Mouse (Mus musculus): ENCODE measurements at regions not wholly inside any gene's neighbourhood (a gene's known extent, or its start where the extent isn't known, plus 50 kb on each side); places are given as distances from the start of the nearest gene placed in this dataset.

DNA sequence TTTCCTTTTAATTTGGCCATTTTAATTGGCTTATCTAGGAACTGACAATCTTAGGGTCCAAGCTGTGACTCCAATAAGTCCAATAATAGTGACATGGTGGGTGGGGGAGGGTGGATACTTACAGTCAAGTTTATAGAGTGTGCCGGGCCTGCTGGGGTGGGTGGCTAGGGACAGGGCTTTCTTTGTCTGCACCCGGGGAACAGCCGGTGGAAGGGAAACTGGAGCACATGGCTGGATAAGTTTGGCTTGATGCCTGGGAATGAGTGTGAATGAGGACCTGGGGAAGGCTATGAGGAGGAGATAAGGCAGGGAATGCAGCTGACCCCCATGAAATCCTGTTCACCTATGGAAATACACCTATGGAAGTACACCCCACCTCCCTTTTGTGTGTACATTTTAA is 81.7 kb upstream of the Cers4 start:
- no peak for DNase-seq (ENCODE audit: low spot score)

DNA sequence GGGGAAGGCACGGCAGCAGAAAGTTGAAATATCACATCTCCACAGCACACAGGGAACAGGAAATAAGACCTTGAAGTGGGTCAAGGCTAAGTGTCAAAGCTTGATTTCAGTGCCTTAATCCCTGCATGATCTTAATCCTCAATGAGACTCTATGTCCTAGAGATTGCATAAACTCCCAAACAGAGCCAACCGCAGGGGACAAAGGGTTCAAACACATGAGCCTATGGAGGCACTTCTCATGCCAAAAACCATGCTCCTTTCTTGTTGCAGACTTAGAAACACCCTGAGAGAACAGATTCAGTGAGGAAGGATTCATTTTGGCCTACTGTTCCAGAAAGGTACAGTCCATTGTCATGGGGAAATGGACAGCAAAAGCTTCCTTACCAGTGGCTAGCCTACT is 81.0 kb upstream of the Cers4 start:
- DNase-seq (ENCODE audit: low spot score) = no peak

DNA sequence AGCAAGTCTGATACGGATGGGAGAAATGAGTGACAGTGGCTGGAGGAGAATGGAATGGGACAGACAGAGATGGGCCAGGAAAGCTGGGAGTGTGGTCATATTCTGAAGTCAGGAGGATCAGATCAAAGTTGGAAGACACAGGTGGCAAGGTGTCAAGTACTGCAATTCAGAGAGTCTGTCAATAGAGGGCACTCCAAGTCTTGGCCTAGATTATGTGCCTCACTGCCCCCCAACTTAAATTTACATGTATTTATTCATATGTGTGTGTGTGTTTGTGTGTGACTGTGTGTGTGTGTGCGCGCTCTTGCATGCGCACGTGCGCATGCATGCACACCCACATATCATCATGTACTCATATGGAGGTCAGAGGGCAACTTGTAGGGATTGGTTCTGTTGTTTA is 79.6 kb upstream of the Cers4 start:
- peak; percentile 29 for DNase-seq (ENCODE audit: low spot score)

DNA sequence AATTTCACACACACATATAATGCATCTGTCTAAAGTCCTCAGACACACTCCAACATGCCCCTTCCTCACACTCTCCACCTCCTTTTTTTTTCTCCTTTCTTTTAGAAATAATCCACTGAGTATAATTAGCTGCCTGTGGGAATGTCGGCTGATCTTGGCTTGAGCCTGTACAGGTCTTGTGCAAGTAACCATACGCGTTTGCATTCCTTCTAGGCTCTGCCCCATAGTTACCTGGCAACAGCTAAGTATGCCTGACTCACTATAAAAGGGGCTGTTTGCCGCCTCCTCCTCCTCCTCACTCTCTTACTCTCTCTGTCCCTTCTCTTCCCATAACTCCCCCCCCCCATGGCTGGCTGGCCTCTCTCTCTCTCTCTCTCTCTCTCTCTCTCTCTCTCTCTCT is 79.1 kb upstream of the Cers4 start:
- no peak for DNase-seq (ENCODE audit: low spot score)

DNA sequence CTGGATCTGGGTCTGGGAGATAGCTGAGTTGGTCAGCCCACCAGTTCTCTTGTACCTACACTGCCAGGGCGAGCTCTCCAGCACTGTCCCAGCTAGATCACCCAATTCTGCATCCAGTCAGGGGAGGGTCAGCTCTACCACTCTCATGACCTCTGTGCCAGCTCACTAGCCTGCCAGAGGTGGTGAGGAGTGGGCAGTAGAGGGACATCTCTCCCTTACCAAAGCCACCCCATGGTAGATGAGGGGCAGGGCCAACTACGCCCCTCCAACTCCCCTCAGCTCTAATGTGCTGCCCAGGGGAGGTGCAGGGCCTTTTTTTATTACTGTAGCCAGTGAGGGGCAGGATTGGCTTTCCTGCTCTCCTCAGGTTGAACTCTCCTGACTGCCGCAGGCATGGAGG is 75.7 kb upstream of the Cers4 start:
- no peak for DNase-seq (ENCODE audit: low spot score)

GRCm38 (mm10) chr8:4433161-4433560 is 59.7 kb upstream of the Cers4 start:
- DNase-seq (ENCODE audit: low spot score) = no peak

GRCm38 (mm10) chr8:4436546-4436945 is 56.3 kb upstream of the Cers4 start:
- DNase-seq (ENCODE audit: low spot score) = no peak

Measured in T-cell, adult 2 months (primary cell).